Mouse (Mus musculus): Measurements from ENCODE around the gene Nps.
"Not testable (repeated sequence)": the region's sequence is repeated elsewhere in the genome, so short reads cannot be mapped to it uniquely, and the experiment has no call there.

Nps gene

GRCm38 (mm10) chr7:135258053-135258753, at the start of gene Nps:
Gene Nps, plus strand, starts transcription at chr7:135258703.
- not testable (repeated sequence) for DNase-seq

GRCm38 (mm10) chr7:135208947-135209567, 49.4 kb upstream of the Nps start:
- DNase-seq, result no peak

DNA sequence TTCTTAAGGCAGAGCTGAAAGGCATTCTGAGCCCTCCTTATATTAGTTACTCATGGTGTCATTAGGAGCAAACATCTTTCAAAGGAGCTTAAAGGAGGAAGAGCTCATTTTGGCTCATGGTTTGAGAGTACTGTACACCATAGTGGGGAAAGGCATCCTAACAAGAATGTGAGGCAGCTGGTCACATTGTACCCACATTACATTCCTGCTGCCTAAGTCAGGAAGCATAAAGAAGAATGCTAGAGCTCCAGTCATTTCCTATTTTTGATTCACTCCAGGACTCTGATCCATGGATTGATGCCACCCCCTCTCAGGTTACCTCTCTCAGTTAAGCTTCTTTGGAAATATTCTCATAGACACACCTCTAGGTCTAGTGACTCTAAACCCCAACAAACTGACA, 48.2 kb upstream of the Nps start:
- DNase-seq, result no peak

- DNase-seq, result no peak
Measured at GRCm38 (mm10) chr7:135210831-135211230, 47.7 kb upstream of the Nps start.

DNA sequence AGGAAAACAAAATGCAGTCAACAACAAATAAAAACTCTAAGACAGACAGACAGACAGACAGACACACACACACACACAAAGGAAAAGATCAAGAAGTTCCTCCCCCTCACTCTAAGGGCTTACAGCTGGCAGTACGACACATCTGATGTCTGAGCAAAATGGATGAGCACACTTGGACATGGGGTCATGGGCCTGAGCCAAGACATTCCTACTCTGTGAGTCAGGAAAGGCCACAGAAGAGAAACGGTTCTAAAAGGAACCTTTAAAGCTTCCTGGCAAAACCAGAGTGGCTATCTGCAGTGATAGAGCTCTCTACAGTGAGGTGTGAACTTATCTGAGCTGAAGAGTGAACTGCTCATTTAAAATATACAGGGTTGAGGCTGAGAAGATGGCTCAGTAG, 46.0 kb upstream of the Nps start:
- DNase-seq, result peak; percentile 2

- no peak for DNase-seq
Measured at GRCm38 (mm10) chr7:135221475-135221874, 37.0 kb upstream of the Nps start.

DNA sequence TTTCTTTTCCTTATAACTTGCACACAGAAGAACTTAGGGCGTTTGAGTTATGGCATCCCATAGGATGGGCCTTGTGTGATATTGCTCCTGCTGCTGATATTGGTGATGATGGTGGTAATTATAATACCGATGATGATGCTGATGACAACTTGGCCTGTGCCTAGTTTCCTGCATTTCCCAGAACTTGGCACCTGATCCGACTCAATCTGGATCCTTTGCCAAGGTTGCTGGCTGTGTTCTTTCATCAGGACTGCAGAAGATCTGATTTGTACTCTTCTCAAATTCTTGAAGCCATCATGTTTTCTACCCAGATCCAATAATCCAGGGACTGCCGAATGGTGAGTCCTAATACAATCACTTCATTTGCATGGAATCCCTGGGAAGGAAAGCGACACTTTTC, 32.5 kb upstream of the Nps start:
- no peak for DNase-seq

GRCm38 (mm10) chr7:135237152-135237551, 21.4 kb upstream of the Nps start:
- peak; percentile 58 for DNase-seq

DNA sequence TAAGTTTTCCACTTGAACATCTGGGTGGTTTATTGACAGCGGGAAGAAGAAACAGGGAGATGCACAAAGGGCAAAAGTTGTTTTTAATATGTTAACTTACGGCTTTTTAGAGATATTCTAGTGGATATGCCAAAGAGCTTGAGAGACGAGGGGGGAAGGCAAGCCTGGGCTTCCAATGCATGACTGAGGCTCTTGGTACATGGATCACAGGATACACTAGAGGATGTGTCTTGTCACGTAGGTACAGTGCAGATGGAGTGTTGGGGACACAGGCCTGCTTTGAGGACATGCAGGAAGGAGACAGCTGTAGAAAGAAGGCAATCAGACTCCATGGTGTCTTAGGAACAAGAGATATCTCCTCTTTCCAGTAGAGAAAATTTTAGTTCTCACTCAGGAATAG, 19.1 kb upstream of the Nps start:
- no peak for DNase-seq

GRCm38 (mm10) chr7:135240006-135240405, 18.5 kb upstream of the Nps start:
- no peak for DNase-seq

- DNase-seq, result no peak
Measured at GRCm38 (mm10) chr7:135240636-135241035, 17.9 kb upstream of the Nps start.

- DNase-seq, result no peak
Measured at GRCm38 (mm10) chr7:135244171-135244880, 14.2 kb upstream of the Nps start.

DNA sequence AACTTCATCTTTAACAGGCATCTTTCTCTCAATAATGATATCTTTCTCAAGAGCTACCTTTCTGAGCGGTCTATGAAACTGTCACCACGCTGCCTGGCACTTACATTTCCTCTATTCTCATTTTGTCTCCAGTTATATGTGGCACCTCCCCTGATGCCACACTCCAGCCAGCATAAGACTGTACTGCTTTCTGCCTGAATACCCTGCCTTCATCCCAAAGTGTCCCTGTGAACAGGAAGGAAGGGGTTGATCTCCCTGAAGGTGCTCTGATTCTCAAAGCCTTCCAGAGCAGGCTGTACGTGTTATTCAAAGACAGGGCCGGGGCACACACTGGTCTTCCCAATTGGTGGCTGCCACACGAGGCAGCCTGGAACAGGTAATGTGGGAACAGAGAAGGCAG, 12.1 kb upstream of the Nps start:
- DNase-seq, result no peak

DNA sequence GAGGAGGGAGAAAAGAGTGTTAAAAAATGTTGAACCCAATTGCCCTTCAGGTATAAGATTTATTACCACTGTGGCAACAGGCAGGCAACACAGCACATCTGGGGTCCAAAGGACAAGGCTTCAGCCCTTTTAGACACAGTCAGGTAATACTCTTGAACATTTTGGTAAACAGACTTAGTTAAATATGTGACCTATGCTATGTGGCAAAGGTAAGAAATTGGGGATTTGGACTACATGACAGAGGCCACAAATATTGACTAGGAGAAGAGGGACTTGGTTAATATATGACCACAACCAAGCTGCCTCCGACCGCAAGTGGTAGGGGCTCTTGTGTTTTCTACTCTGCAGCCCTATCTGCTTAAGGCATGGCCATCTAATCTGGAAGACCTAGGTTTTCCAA, 5.3 kb upstream of the Nps start:
- DNase-seq, result no peak

GRCm38 (mm10) chr7:135254423-135254822, 4.1 kb upstream of the Nps start:
- DNase-seq, result no peak

DNA sequence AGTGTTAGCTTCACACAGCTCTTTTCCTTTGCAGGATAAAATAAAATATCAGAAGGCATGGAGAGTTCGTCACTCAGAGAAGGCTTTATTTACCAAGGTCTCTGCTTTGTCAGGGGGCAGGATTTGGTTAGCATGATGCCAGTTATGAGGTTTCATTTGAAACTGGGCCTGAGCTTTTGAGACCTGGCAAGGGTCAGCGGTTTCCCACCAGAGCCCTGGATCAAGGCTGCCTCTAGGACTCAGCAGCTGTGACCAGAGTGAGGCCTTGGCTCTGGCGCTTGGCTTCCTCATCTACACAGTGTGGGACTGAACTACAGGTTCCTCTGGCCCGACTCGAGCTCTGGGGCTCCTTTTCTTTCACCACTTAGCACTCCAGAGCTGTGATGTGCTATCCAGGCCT, 12.5 kb downstream of the Nps start:
- no peak for DNase-seq

DNA sequence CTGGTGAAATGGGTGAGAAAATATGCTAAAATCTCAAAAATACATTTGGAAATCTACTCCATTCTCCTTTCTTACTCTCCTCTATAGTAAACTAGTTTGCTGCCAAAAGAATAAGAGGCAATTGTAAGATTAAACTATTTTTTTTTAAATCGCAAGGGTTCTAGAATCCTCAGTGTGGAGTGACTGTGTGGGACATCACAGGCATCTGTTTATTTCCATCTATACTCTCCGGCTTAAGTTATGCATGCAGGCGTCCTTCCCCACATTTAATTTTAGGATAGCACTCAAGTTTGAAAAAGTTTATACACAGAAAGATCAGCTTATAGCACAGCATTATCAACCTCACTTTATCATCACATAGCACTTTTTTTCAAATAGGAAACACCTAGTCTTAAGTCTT, 24.7 kb downstream of the Nps start:
- DNase-seq, result no peak

DNA sequence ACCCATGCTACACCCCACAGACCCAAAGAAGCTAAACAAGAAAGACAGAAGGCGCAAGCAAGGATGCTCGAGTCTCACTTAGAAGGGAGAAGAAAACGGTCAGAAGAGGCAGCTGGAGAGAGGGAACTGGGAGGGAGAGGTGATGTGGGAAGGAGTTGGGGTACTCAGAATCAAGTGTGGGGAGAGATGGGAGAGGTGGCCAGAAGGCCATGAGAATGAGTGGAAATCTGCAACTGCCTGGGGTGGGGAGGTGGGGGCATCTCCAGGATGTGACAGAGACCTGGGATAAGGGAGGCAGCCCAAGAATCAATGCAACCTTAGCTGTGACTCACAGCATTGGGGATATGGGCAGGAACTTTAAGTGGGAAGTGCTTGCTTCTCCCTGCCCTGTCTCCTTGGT, 31.5 kb downstream of the Nps start:
- DNase-seq, result no peak

DNA sequence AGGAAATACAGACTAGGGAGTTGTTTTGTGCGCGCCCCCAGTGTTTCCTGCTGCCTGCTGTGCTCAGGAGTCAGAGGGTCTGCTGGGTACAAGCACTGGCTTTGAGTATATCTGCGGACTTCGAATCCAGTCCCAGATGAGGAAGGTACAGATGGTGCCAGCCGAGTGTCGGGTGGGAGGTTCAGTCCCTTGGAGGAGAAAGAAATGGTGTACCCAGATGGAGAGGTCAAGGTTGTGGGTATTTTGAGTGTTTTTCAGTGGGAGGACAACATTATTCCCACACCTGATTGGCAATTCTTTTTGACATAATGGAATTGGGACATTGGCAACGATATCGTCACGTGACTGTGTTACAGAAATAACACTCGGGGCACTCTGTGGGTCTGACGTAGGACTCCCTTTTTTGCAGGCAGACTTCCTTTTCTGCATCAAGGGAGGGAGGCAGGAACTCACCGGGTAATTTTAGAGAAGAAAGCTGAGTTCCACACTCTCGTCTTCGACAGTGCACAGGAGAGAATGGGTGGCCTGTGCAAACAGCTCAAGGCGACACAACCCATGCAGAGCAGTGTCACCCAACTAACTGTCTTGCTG, 33.2 kb downstream of the Nps start:
- no peak for DNase-seq

GRCm38 (mm10) chr7:135294498-135294897, 36.0 kb downstream of the Nps start:
- DNase-seq, result no peak

GRCm38 (mm10) chr7:135304496-135304895, 46.0 kb downstream of the Nps start:
- DNase-seq, result no peak
